Mouse (Mus musculus): ENCODE measurements around the gene Clpx. TPM values are rescaled to one million over a fixed set of nuclear protein-coding genes. Genes with fewer than 3 reads are reported as not detected.
"Not testable (repeated sequence)": the region's sequence is repeated elsewhere in the genome, so short reads cannot be mapped to it uniquely, and the experiment has no call there.

Clpx gene
- polyA plus RNA-seq, 1 experiment from 2014 or later, result 47.4 TPM

- Histone ChIP-seq H3K9me3 (replicated peaks) (no peaks in the 10 kb centered on the region), H3K36me3 (peaks cover 76% of the 10 kb centered on the region), H3K27me3 (no peaks in the 10 kb centered on the region), H3K9ac (no peak overlapping the region), H3K4me3 (no peak overlapping the region), H3K4me1 (no peaks in the 10 kb centered on the region), H3K27ac (no peak overlapping the region), H3K4me2 (replicated peaks) (no peak overlapping the region)
- no peak for ATAC-seq (ENCODE audit: low FRiP score)
These were observed 31.9 kb downstream of the Clpx start for GRCm38 (mm10) chr9:65325971-65326370.

- H3K4me1 ChIP-seq, result no peaks in the 10 kb centered on the region
- peaks cover 66% of the 10 kb centered on the region for H3K36me3 ChIP-seq
- H3K4me2 ChIP-seq (replicated peaks), result no peak overlapping the region
- no peak overlapping the region for H3K4me3 ChIP-seq
- no peaks in the 10 kb centered on the region for H3K9me3 ChIP-seq (replicated peaks)
- H3K27me3 ChIP-seq, result no peaks in the 10 kb centered on the region
- no peak overlapping the region for H3K9ac ChIP-seq
- ATAC-seq (ENCODE audit: low FRiP score), result no peak
- no peak overlapping the region for H3K27ac ChIP-seq
- 96% methylated on average over 2 of the region's 2 CpGs for WGBS
These were observed 33.3 kb downstream of the Clpx start for GRCm38 (mm10) chr9:65327371-65327770.

GRCm38 (mm10) chr9:65333958-65334357 is 39.9 kb downstream of the Clpx start:
- H3K9ac ChIP-seq, result no peak overlapping the region
- H3K27me3 ChIP-seq, result no peaks in the 10 kb centered on the region
- no peak overlapping the region for H3K27ac ChIP-seq
- H3K4me1 ChIP-seq, result no peaks in the 10 kb centered on the region
- peaks cover 7% of the 10 kb centered on the region; the same call in 1 of the 2 replicates for H3K36me3 ChIP-seq
- no peak overlapping the region for H3K4me2 ChIP-seq (replicated peaks)
- no peak for ATAC-seq (ENCODE audit: low FRiP score)
- H3K4me3 ChIP-seq, result no peak overlapping the region
- 87% methylated on average over 5 of the region's 5 CpGs for WGBS
- H3K9me3 ChIP-seq (replicated peaks), result no peaks in the 10 kb centered on the region

- H3K27me3 ChIP-seq, result no peaks in the 10 kb centered on the region
- no peak overlapping the region for H3K4me2 ChIP-seq (replicated peaks)
- no peaks in the 10 kb centered on the region for H3K36me3 ChIP-seq
- H3K9me3 ChIP-seq (replicated peaks), result no peaks in the 10 kb centered on the region
- no peak overlapping the region for H3K9ac ChIP-seq
- no peaks in the 10 kb centered on the region for H3K4me1 ChIP-seq
- no peak for ATAC-seq (ENCODE audit: low FRiP score)
- 86% methylated on average over 4 of the region's 4 CpGs for WGBS
- H3K27ac ChIP-seq, result no peak overlapping the region
- no peak overlapping the region for H3K4me3 ChIP-seq
These were observed 45.1 kb downstream of the Clpx start for GRCm38 (mm10) chr9:65339146-65339545.

GRCm38 (mm10) chr9:65340414-65340813 is 46.4 kb downstream of the Clpx start:
- 85% methylated on average over 2 of the region's 2 CpGs for WGBS
- Histone ChIP-seq H3K4me1 (no peaks in the 10 kb centered on the region), H3K27me3 (no peaks in the 10 kb centered on the region), H3K9me3 (replicated peaks) (no peaks in the 10 kb centered on the region; the same call in 1 of the 2 replicates), H3K27ac (no peak overlapping the region), H3K9ac (no peak overlapping the region), H3K36me3 (no peaks in the 10 kb centered on the region), H3K4me3 (no peak overlapping the region), H3K4me2 (replicated peaks) (no peak overlapping the region)
- no peak for ATAC-seq (ENCODE audit: low FRiP score)

GRCm38 (mm10) chr9:65345439-65345838 is 51.4 kb downstream of the Clpx start:
- Histone ChIP-seq H3K4me2 (replicated peaks) (peak overlapping the region; percentile 90), H3K9ac (peak overlapping the region; percentile 98), H3K27ac (peak overlapping the region; percentile 94), H3K4me3 (peak overlapping the region; percentile 100), H3K4me1 (peaks cover 14% of the 10 kb centered on the region)
- not testable (repeated sequence) for H3K9me3 ChIP-seq (replicated peaks); H3K27me3 ChIP-seq; H3K36me3 ChIP-seq
- ATAC-seq (ENCODE audit: low FRiP score), result peak; percentile 15; the same call in 1 of the 2 replicates
- WGBS, result 68% methylated on average over 11 of the region's 11 CpGs

GRCm38 (mm10) chr9:65345854-65346475 is 51.9 kb downstream of the Clpx start, which contains the start of gene Pdcd7:
Gene Pdcd7 (plus strand): TSS chr9:65346104.
- H3K27me3 ChIP-seq, result no peaks in the 10 kb centered on the region
- H3K27ac ChIP-seq, result peak within 1 kb of the TSS; percentile 94
- H3K36me3 ChIP-seq, result no peaks in the 10 kb centered on the region
- H3K9me3 ChIP-seq (replicated peaks), result no peaks in the 10 kb centered on the region; the same call in 1 of the 2 replicates
- H3K4me2 ChIP-seq (replicated peaks), result peak within 1 kb of the TSS; percentile 90
- peak within 1 kb of the TSS; percentile 98 for H3K9ac ChIP-seq
- 2% methylated on average over 46 of the region's 59 CpGs for whole genome bisulfite sequencing
- H3K4me3 ChIP-seq, result peak within 1 kb of the TSS; percentile 100
- H3K4me1 ChIP-seq, result peaks cover 14% of the 10 kb centered on the region
- ATAC-seq (ENCODE audit: low FRiP score), result peak; percentile 94

GRCm38 (mm10) chr9:65346476-65347111 is 52.5 kb downstream of the Clpx start:
- Histone ChIP-seq H3K9me3 (replicated peaks) (no peaks in the 10 kb centered on the region; the same call in 1 of the 2 replicates), H3K4me2 (replicated peaks) (peak overlapping the region; percentile 90), H3K9ac (peak overlapping the region; percentile 98), H3K27me3 (no peaks in the 10 kb centered on the region), H3K36me3 (no peaks in the 10 kb centered on the region), H3K4me3 (peak overlapping the region; percentile 100), H3K4me1 (peaks cover 14% of the 10 kb centered on the region), H3K27ac (peak overlapping the region; percentile 94)
- ATAC-seq (ENCODE audit: low FRiP score), result peak; percentile 56
- under 1% methylated on average over 73 of the region's 77 CpGs for WGBS

- peak overlapping the region; percentile 100 for H3K4me3 ChIP-seq
- no peaks in the 10 kb centered on the region for H3K27me3 ChIP-seq
- WGBS, result 56% methylated on average over 8 of the region's 8 CpGs
- peak overlapping the region; percentile 94; the same call in 1 of the 2 replicates for H3K27ac ChIP-seq
- ATAC-seq (ENCODE audit: low FRiP score), result no peak
- H3K9ac ChIP-seq, result peak overlapping the region; percentile 98
- H3K36me3 ChIP-seq, result no peaks in the 10 kb centered on the region
- H3K4me1 ChIP-seq, result peaks cover 14% of the 10 kb centered on the region
- H3K4me2 ChIP-seq (replicated peaks), result peak overlapping the region; percentile 90
- H3K9me3 ChIP-seq (replicated peaks), result no peaks in the 10 kb centered on the region; the same call in 1 of the 2 replicates
These were observed 53.2 kb downstream of the Clpx start for GRCm38 (mm10) chr9:65347112-65347850.

GRCm38 (mm10) chr9:65353251-65353650 is 59.2 kb downstream of the Clpx start:
- Histone ChIP-seq H3K4me2 (replicated peaks) (no peak overlapping the region), H3K36me3 (peaks cover 37% of the 10 kb centered on the region), H3K27me3 (no peaks in the 10 kb centered on the region), H3K9ac (no peak overlapping the region), H3K4me1 (peaks cover 1% of the 10 kb centered on the region), H3K4me3 (no peak overlapping the region), H3K9me3 (replicated peaks) (no peaks in the 10 kb centered on the region), H3K27ac (no peak overlapping the region)
- no peak for ATAC-seq (ENCODE audit: low FRiP score)
- 87% methylated on average over 5 of the region's 5 CpGs for WGBS

- Histone ChIP-seq H3K4me1 (no peaks in the 10 kb centered on the region), H3K4me3 (no peak overlapping the region), H3K9ac (no peak overlapping the region), H3K36me3 (peaks cover 66% of the 10 kb centered on the region), H3K9me3 (replicated peaks) (no peaks in the 10 kb centered on the region), H3K4me2 (replicated peaks) (no peak overlapping the region), H3K27ac (no peak overlapping the region), H3K27me3 (no peaks in the 10 kb centered on the region)
- 89% methylated on average over 7 of the region's 7 CpGs for WGBS
- no peak for ATAC-seq (ENCODE audit: low FRiP score)
These were observed 62.5 kb downstream of the Clpx start for GRCm38 (mm10) chr9:65356561-65356960.

GRCm38 (mm10) chr9:65356971-65357370 is 62.9 kb downstream of the Clpx start:
- peaks cover 68% of the 10 kb centered on the region for H3K36me3 ChIP-seq
- WGBS, result 93% methylated on average over 2 of the region's 2 CpGs
- ATAC-seq (ENCODE audit: low FRiP score), result no peak

More at GRCm38 (mm10) chr9:65356971-65357370, 62.9 kb downstream of the Clpx start:
- H3K4me1 ChIP-seq, result no peaks in the 10 kb centered on the region
- H3K27ac ChIP-seq, result no peak overlapping the region
- no peaks in the 10 kb centered on the region for H3K27me3 ChIP-seq
- H3K4me3 ChIP-seq, result no peak overlapping the region
- no peaks in the 10 kb centered on the region for H3K9me3 ChIP-seq (replicated peaks)
- H3K4me2 ChIP-seq (replicated peaks), result no peak overlapping the region
- no peak overlapping the region for H3K9ac ChIP-seq
